Mouse (Mus musculus) ES-E14 (cell line): ENCODE measurements around the gene Olfr784.

Source experiments
- CHD2 ChIP-seq: IDR thresholded peaks from 2 replicates; pipeline ENCODE4 v1.6.1; 2014; ENCODE audit warnings: mild to moderate bottlenecking, low read depth, low read length, inconsistent platforms
- HCFC1 ChIP-seq: IDR thresholded peaks from 2 replicates; pipeline ENCODE4 v1.6.1; 2012; ENCODE audit warnings: low read length, inconsistent platforms, borderline replicate concordance; ENCODE audit not compliant: insufficient read depth
- MAFK ChIP-seq: IDR thresholded peaks from 2 replicates; pipeline ENCODE4 v1.6.1; 2014; ENCODE audit warnings: mild to moderate bottlenecking, low read depth, low read length, inconsistent platforms; ENCODE audit not compliant: insufficient read depth
- ZC3H11A ChIP-seq: IDR thresholded peaks from 2 replicates; pipeline ENCODE4 v1.6.1; 2012; ENCODE audit warnings: low read depth, mild to moderate bottlenecking, inconsistent platforms, low read length, borderline replicate concordance
- ZNF384 ChIP-seq: IDR thresholded peaks from 2 replicates; pipeline ENCODE4 v1.6.1; 2012; ENCODE audit warnings: low read depth, low read length, inconsistent platforms

DNA sequence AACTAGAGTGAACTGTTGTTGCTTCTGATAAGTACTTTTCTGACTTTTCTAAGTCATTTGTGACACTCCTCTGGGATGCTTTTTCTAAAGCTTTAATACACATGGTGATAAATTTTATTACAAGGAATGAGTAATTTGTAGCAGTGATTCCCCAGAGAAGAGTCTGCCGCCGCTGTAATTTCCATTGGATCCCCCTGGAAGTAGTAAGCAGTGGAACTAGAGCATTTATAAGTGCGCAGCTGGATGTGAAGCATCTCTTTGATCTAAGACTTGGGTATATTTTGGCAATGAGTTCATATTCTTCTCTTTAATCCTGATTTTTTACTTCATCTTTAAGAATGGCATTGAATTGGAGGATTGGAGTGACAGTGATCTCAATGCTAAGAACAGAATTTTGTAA, 35.3 kb upstream of the Olfr784 start, which contains the start of gene Olfr782:
- TF ChIP-seq ZC3H11A (no peak), HCFC1 (no peak), CHD2 (no peak), MAFK (no peak), ZNF384 (no peak)
